Mouse (Mus musculus): ENCODE data around the gene 9130230L23Rik. TPM values are rescaled to one million over a fixed set of nuclear protein-coding genes. Genes with fewer than 3 reads are reported as not detected.

The 9130230L23Rik gene
- polyA plus RNA-seq, 1 experiment from 2014 or later = not detected

DNA sequence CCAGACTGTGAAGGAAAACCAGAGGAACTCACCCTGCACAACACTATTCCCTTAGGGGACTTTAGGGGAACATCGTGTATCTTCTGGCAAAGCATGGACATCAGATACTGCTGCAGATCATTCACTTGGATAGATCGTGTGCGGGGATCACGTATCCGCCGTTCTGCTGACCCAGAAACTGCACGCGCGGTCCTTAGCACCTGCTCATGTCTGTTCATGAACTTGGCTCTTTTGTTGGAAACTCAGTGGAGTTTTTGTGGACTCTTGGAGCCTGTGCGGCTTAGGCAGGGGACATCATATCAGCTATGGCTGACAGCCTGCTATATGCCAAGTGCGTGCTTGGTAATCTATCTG lies 43.5 kb downstream of the 9130230L23Rik start:
- no peak overlapping the region for H3K27ac ChIP-seq
- no peak overlapping the region for H3K4me2 ChIP-seq (replicated peaks)
- H3K9ac ChIP-seq = no peak overlapping the region
- no peaks in the 10 kb centered on the region for H3K36me3 ChIP-seq
- H3K4me3 ChIP-seq = no peak overlapping the region
- H3K4me1 ChIP-seq = peaks cover 4% of the 10 kb centered on the region; the same call in 1 of the 2 replicates
- H3K9me3 ChIP-seq = no peaks in the 10 kb centered on the region
- no peak for ATAC-seq (ENCODE audit: low FRiP score, low read depth)
- no peaks in the 10 kb centered on the region for H3K27me3 ChIP-seq
- WGBS = 90% methylated on average over 11 of the region's 11 CpGs

DNA sequence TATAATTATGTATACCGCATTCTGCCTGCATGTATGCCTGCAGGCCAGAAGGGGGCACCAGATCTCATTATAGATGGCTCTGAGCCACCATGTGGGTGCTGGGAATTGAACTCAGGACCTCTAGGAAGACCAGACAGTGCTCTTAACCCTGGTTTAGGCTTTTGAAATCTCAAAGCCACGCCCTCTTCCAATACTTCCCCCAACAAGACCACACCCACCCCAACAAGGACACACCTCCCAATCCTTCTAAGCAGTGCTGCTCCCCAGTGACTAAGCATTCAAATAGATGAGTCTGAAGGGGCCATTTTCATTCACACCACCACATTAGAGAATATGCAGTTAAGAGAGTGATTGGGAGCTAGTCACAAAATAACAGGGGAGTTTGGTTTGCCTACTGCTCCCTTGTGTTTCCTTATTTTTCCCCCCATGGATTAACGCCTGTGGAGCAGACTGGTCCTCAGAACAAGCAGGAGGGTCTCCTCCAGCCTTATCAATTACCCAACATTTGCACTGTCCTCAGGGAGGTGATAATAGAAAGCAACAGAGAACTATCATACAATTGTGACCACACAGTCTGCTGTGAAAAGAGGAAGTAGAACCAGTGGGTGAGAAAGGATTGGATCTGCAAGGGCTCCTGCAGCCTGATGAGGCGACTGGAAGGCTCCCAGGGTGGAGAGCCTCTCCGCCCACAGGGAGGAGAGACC lies 44.0 kb downstream of the 9130230L23Rik start:
- Histone ChIP-seq H3K36me3 (no peaks in the 10 kb centered on the region), H3K4me1 (peaks cover 8% of the 10 kb centered on the region), H3K27ac (no peak overlapping the region), H3K27me3 (no peaks in the 10 kb centered on the region), H3K4me2 (replicated peaks) (no peak overlapping the region), H3K9ac (no peak overlapping the region), H3K9me3 (no peaks in the 10 kb centered on the region), H3K4me3 (no peak overlapping the region)
- ATAC-seq (ENCODE audit: low FRiP score, low read depth) = no peak
- 81% methylated on average over 5 of the region's 5 CpGs for WGBS

DNA sequence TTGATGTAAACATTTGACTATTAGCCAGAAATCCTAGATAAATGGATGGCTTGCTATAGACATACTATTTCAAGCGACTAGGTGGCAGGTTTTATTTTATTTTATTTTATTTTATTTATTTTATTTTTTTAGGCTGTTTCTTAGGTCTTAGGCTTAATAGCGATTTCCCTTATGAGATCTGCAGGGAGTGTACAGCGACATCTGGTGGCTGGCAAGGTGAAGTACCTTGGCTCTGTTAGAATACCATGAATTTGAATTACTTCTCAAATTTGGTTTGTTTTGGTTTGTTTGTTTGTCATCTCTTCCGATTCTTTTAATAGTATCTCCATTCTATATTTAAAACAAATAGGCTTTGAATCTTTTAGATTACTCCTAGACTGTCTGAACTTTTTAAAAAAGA lies 45.5 kb downstream of the 9130230L23Rik start:
- H3K27ac ChIP-seq = no peak overlapping the region
- H3K9me3 ChIP-seq = no peaks in the 10 kb centered on the region
- no peak for ATAC-seq (ENCODE audit: low FRiP score, low read depth)
- H3K27me3 ChIP-seq = no peaks in the 10 kb centered on the region
- no peaks in the 10 kb centered on the region for H3K36me3 ChIP-seq
- H3K4me2 ChIP-seq (replicated peaks) = no peak overlapping the region
- H3K4me3 ChIP-seq = no peak overlapping the region
- WGBS = 3% methylated on average over 4 of the region's 4 CpGs
- no peak overlapping the region for H3K9ac ChIP-seq
- H3K4me1 ChIP-seq = peaks cover 8% of the 10 kb centered on the region

DNA sequence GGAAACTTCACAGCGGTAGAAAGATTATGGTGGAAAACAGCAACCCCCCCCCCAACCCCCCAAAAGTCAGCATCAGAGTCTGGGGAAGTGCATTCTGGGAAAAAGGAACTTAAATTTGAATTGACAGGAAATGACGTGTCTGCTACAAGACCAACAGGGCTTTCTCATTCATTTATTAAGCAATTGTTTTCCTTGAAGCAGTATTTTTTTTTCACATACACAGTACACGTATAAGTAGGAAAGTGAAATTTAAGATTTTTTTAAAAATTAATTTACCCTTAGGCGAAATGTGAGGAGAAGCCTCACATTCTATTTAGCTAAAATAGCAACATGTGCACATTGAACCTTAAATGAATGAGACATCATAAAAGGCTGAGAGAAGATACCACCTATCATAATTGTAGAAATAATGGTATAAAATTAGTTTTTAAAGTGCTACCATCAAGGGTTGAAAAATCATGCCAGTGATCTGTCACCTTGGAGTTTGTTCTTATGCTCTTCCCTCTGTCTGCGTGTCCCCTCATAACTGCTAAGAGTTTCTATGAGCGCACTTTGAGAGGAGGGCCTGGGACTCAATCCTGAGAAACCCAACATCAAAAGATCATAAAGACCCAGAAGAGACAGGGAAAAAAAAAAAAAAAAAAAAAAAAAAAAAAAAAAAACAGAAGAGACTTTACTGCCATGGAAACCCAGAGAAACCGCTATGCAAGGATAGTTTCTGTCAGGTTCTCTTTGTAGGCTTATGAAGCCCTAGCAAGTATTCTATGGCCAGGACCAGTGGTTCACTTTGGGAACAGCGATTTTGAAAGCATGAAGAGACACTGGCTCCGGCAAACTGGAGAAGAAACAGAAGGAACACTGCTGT lies 47.7 kb downstream of the 9130230L23Rik start:
- Histone ChIP-seq H3K9me3 (no peaks in the 10 kb centered on the region), H3K4me2 (replicated peaks) (peak overlapping the region; percentile 58), H3K4me1 (peaks cover 8% of the 10 kb centered on the region), H3K27me3 (no peaks in the 10 kb centered on the region), H3K27ac (peak overlapping the region; percentile 48; the same call in 1 of the 2 replicates), H3K9ac (no peak overlapping the region), H3K36me3 (no peaks in the 10 kb centered on the region), H3K4me3 (peak overlapping the region; percentile 38)
- WGBS = 76% methylated on average over 9 of the region's 9 CpGs
- ATAC-seq (ENCODE audit: low FRiP score, low read depth) = no peak

GRCm38 (mm10) chr5:65955343-65956143 lies 48.5 kb downstream of the 9130230L23Rik start:
- Histone ChIP-seq H3K27me3 (no peaks in the 10 kb centered on the region), H3K4me2 (replicated peaks) (peak overlapping the region; percentile 58), H3K27ac (peak overlapping the region; percentile 48; the same call in 1 of the 2 replicates), H3K9me3 (no peaks in the 10 kb centered on the region), H3K4me3 (peak overlapping the region; percentile 38), H3K4me1 (peaks cover 10% of the 10 kb centered on the region), H3K36me3 (no peaks in the 10 kb centered on the region), H3K9ac (no peak overlapping the region)
- peak; percentile 63 for ATAC-seq (ENCODE audit: low FRiP score, low read depth)
- WGBS = 36% methylated on average over 23 of the region's 23 CpGs

DNA sequence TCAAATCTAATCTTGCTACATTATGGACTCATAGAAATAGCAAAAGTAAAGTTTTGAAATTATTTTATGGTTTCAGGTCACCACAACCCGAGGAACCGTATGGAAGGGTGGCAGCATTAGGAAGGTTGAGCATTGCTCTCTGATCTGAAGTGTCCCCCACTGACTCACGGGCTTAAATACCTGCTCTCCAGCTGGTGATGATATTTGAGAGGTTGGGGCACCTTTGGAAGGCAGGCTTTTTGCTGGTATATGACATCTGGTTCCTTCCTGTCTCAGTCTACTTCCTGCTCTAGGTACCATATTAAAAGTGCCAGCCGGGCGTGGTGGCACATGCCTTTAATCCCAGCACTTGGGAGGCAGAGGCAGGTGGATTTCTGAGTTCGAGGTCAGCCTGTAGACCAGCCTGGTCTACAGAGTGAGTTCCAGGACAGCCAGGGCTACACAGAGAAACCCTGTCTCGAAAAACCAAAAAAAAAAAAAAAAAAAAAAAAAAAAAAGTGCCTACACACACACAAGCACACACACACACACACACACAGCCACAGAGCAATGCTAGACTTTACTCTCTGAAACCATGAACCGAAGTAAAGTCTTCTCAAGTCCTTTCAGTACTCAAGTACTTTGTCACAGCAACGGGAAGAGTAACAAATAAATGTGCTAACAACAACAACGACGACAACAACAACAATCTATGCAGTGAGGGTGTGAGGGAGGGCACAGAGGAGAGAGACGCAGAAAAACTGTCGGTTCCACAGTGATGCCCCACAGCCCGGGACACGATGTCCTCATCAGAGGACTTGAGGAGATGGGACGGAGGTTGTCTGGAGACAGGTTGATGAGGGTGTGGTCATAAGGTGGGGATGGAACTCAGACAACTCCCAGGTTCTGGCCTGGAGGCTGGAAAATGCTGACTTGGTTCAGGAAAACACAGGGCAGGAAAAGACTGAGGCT lies 49.7 kb downstream of the 9130230L23Rik start:
- H3K27ac ChIP-seq = no peak overlapping the region
- ATAC-seq (ENCODE audit: low FRiP score, low read depth) = no peak
- H3K36me3 ChIP-seq = no peaks in the 10 kb centered on the region
- no peak overlapping the region for H3K9ac ChIP-seq
- H3K4me1 ChIP-seq = peaks cover 18% of the 10 kb centered on the region
- no peaks in the 10 kb centered on the region for H3K27me3 ChIP-seq
- no peaks in the 10 kb centered on the region for H3K9me3 ChIP-seq
- no peak overlapping the region for H3K4me2 ChIP-seq (replicated peaks)
- WGBS = 90% methylated on average over 15 of the region's 16 CpGs
- no peak overlapping the region for H3K4me3 ChIP-seq

DNA sequence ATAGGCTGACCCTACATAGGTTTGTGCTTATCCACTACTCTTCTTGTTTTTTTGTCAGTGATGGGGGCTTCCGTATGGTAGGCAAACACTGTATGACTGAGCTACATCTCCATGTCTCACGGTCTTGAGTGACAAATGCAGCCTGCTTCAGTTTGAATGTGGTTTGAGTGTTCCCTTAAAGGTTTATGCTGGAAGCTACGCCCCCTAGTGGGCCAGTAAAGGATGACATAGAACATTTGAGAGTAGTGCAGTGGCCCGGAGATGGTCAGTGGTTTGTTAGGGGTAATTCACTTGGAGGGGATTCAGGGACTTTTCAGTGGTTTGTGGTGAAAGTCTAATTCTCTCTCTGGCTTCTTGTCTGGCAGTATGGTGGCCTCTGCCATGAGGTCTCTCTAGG lies 52.6 kb downstream of the 9130230L23Rik start:
- ATAC-seq (ENCODE audit: low FRiP score, low read depth) = no peak
- WGBS = 71% methylated on average over 4 of the region's 4 CpGs

DNA sequence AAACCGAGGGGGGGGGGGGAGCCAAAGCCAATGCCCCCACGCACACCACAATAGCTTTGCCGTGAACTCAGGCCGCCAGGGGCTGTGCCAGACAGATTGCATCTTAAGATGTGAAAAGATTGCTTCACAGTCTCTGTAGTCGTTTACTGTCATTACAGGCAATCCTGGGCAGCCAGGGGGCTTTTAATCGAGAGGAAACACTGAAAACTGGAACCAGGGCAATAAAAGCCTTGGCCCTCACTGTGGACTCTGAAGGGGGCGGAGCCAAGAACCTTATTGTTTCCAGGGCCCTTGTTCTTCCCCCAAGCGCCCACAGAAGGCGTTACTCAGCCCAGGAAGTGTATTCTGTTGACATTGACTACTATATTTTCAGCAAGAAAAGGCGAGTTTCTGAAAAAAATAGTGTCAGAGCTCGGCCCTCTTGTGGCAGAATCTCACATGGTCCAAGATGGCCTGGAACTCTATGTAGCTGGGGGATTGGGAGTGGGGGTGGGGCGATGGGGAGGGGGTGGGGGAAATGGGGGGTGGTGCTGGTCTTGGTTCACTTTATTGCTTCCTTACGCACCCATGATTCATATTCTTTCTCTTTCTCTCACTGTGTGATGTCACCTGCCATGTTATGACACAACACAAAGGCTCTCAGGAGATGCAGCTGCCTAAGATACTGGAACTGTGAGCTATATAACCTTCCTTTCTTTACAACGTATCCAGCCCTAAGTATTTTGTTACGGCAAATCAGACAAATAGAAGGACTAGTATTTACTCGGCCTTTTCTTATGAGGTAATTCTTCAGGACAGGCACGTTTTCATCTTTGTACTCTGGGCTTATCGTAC lies 53.2 kb downstream of the 9130230L23Rik start:
- H3K4me2 ChIP-seq (replicated peaks) = 0 out of 2 replicates have a peak overlapping the region, but pooled peaks have one; percentile 5
- no peak overlapping the region for H3K4me3 ChIP-seq
- 60% methylated on average over 18 of the region's 18 CpGs for WGBS
- no peaks in the 10 kb centered on the region for H3K27me3 ChIP-seq
- no peak for ATAC-seq (ENCODE audit: low FRiP score, low read depth)
- no peaks in the 10 kb centered on the region for H3K9me3 ChIP-seq
- H3K9ac ChIP-seq = no peak overlapping the region
- peak overlapping the region; percentile 52; the same call in 1 of the 2 replicates for H3K27ac ChIP-seq
- H3K36me3 ChIP-seq = no peaks in the 10 kb centered on the region
- H3K4me1 ChIP-seq = peaks cover 17% of the 10 kb centered on the region

More for the DNA sequence above, 52.6 kb downstream of the 9130230L23Rik start:
- Histone ChIP-seq H3K36me3 (no peaks in the 10 kb centered on the region), H3K4me3 (no peak overlapping the region), H3K9me3 (no peaks in the 10 kb centered on the region), H3K27ac (no peak overlapping the region), H3K4me2 (replicated peaks) (no peak overlapping the region), H3K4me1 (peaks cover 18% of the 10 kb centered on the region), H3K27me3 (no peaks in the 10 kb centered on the region), H3K9ac (no peak overlapping the region)

DNA sequence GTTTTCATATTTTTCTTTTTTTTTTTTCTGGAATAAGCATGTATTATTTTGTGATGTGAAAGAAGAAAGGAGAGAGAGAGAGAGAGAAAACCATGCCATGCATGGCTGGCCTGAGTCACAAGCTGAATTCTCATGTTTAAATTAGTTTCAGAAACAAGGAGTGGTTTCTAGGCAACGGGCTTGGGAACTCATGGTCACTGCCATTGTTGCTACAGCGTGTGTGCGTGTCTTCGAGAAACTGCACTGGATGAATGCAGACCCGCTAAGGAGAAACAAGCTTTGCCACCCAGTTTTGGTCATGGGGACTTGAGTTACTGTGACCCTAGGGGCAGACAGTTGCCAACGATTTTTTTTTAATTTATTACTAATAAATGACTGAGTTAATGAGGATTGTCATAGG lies 53.8 kb downstream of the 9130230L23Rik start:
- Histone ChIP-seq H3K36me3 (no peaks in the 10 kb centered on the region), H3K27me3 (no peaks in the 10 kb centered on the region), H3K4me1 (peaks cover 11% of the 10 kb centered on the region), H3K9ac (no peak overlapping the region), H3K9me3 (no peaks in the 10 kb centered on the region), H3K4me3 (no peak overlapping the region), H3K4me2 (replicated peaks) (0 out of 2 replicates have a peak overlapping the region, but pooled peaks have one; percentile 5), H3K27ac (peak overlapping the region; percentile 52; the same call in 1 of the 2 replicates)
- ATAC-seq (ENCODE audit: low FRiP score, low read depth) = 0 out of 2 replicates have a peak, but pooled peaks have one; percentile 24
- 37% methylated on average over 6 of the region's 6 CpGs for WGBS

GRCm38 (mm10) chr5:65949822-65950221 lies 54.3 kb downstream of the 9130230L23Rik start:
- 53% methylated on average over 3 of the region's 3 CpGs for WGBS
- no peak for ATAC-seq (ENCODE audit: low FRiP score, low read depth)
- 0 out of 2 replicates have a peak overlapping the region, but pooled peaks have one; percentile 10 for H3K27ac ChIP-seq

More at GRCm38 (mm10) chr5:65949822-65950221, 54.3 kb downstream of the 9130230L23Rik start:
- no peaks in the 10 kb centered on the region for H3K27me3 ChIP-seq
- H3K4me1 ChIP-seq = peaks cover 10% of the 10 kb centered on the region
- H3K4me3 ChIP-seq = no peak overlapping the region
- no peaks in the 10 kb centered on the region for H3K9me3 ChIP-seq
- H3K4me2 ChIP-seq (replicated peaks) = no peak overlapping the region
- H3K9ac ChIP-seq = no peak overlapping the region
- H3K36me3 ChIP-seq = no peaks in the 10 kb centered on the region
